Mouse (Mus musculus): ENCODE data around the gene Btbd16. TPM values are rescaled to one million over a fixed set of nuclear protein-coding genes. Genes with fewer than 3 reads are reported as not detected.

Btbd16 gene
- polyA plus RNA-seq, 1 experiment from 2014 or later, result not detected

GRCm38 (mm10) chr7:130800681-130801080 lies 26.8 kb downstream of the Btbd16 start:
- H3K9me3 ChIP-seq, result no peaks in the 10 kb centered on the region
- no peak for ATAC-seq (ENCODE audit: insufficient number of reproducible peaks, insufficient read depth, low FRiP score, low TSS enrichment, low read depth)
- no peaks in the 10 kb centered on the region for H3K36me3 ChIP-seq
- no peaks in the 10 kb centered on the region for H3K27me3 ChIP-seq
- H3K4me2 ChIP-seq, result no peak overlapping the region
- H3K4me1 ChIP-seq, result peaks cover 9% of the 10 kb centered on the region
- H3K9ac ChIP-seq, result no peak overlapping the region
- WGBS, result 39% methylated on average over 4 of the region's 4 CpGs
- H3K4me3 ChIP-seq, result no peak overlapping the region
- H3K27ac ChIP-seq, result no peak overlapping the region

DNA sequence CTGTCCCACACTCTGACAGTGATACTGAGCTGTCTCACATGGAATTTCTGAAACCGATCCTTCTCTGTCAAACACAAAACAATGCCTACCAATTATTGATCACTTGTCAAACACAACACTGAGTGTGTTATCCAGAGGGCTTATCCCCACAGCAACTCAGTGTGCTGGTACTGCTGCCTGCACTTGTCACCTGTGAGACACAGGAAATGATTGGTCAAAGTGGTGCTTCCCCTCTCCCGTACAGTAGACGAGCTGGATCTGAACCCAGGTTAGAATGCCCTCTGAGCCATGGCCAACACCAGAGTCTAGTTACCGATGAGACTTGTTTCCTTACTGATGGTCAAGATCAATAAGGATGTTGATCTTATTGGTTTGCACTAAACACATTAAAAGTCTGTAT lies 27.9 kb downstream of the Btbd16 start:
- Histone ChIP-seq H3K4me1 (peaks cover 9% of the 10 kb centered on the region), H3K4me3 (no peak overlapping the region), H3K9ac (no peak overlapping the region), H3K9me3 (no peaks in the 10 kb centered on the region), H3K27ac (no peak overlapping the region), H3K36me3 (no peaks in the 10 kb centered on the region), H3K4me2 (no peak overlapping the region), H3K27me3 (no peaks in the 10 kb centered on the region)
- 90% methylated on average over 4 of the region's 4 CpGs for WGBS
- ATAC-seq (ENCODE audit: insufficient number of reproducible peaks, insufficient read depth, low FRiP score, low TSS enrichment, low read depth), result no peak

DNA sequence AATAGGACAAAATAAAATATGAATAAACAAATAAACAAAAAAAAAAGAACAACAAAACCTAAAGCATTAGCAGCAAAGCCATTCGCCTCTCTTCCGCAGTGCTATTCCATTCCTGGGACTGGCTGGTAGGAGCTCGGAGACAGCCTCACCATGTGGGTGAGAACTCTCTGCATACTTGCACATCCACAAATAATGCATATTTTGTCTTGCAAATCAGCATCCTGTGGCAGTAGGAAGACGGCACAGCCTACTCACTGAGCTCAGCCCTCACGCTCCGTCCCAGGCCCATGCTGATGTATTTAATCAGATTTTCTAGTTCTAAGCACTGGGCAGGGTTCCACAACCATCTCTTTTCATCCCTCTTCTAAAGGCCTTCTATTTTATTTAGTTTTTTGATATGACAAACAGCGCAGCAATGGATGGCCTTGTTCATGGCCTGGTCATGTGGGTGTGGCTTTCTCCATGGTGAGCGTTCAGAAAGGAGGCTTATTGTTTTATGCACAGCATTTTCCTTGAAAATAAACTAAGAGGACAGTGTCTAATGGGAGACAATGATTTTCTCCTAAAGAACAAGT lies 29.5 kb downstream of the Btbd16 start:
- no peak overlapping the region for H3K4me2 ChIP-seq
- H3K9me3 ChIP-seq, result no peaks in the 10 kb centered on the region
- H3K4me1 ChIP-seq, result peaks cover 9% of the 10 kb centered on the region
- WGBS, result 83% methylated on average over 8 of the region's 8 CpGs
- no peaks in the 10 kb centered on the region for H3K27me3 ChIP-seq
- no peak for ATAC-seq (ENCODE audit: insufficient number of reproducible peaks, insufficient read depth, low FRiP score, low TSS enrichment, low read depth)
- H3K27ac ChIP-seq, result no peak overlapping the region
- H3K36me3 ChIP-seq, result no peaks in the 10 kb centered on the region
- no peak overlapping the region for H3K4me3 ChIP-seq
- no peak overlapping the region for H3K9ac ChIP-seq

- no peak overlapping the region for H3K27ac ChIP-seq
- 83% methylated on average over 5 of the region's 5 CpGs for WGBS
- peaks cover 9% of the 10 kb centered on the region for H3K4me1 ChIP-seq
- H3K36me3 ChIP-seq, result no peaks in the 10 kb centered on the region
- H3K27me3 ChIP-seq, result no peaks in the 10 kb centered on the region
- H3K9ac ChIP-seq, result no peak overlapping the region
- H3K9me3 ChIP-seq, result no peaks in the 10 kb centered on the region
- no peak overlapping the region for H3K4me2 ChIP-seq
- no peak overlapping the region for H3K4me3 ChIP-seq
- no peak for ATAC-seq (ENCODE audit: insufficient number of reproducible peaks, insufficient read depth, low FRiP score, low TSS enrichment, low read depth)
Measured at GRCm38 (mm10) chr7:130804991-130805390, 31.1 kb downstream of the Btbd16 start.

GRCm38 (mm10) chr7:130807749-130808148 lies 33.9 kb downstream of the Btbd16 start:
- Histone ChIP-seq H3K4me1 (no peaks in the 10 kb centered on the region), H3K4me2 (no peak overlapping the region), H3K27ac (no peak overlapping the region), H3K9ac (no peak overlapping the region), H3K27me3 (no peaks in the 10 kb centered on the region), H3K4me3 (no peak overlapping the region), H3K9me3 (no peaks in the 10 kb centered on the region), H3K36me3 (no peaks in the 10 kb centered on the region)
- WGBS, result 71% methylated on average over 8 of the region's 8 CpGs
- ATAC-seq (ENCODE audit: insufficient number of reproducible peaks, insufficient read depth, low FRiP score, low TSS enrichment, low read depth), result no peak

DNA sequence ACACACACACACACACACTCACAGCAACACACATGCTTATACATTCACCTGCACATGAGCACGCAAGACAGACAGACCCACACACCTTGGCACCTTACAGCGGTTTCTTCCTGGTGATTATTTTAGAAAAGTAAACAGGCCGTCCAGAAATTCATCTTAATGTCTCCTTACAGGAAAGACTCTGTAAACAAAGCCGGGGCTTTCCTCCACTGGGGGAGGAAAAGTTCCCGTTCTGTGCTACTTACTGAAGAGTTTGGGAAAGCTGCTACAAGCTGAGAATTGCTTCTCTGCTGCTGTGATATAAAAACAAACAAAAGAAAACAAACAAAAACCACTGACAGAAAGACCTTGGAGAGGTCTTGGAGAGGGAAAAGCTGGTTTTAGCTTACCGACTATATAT lies 34.8 kb downstream of the Btbd16 start:
- Histone ChIP-seq H3K9me3 (no peaks in the 10 kb centered on the region), H3K9ac (no peak overlapping the region), H3K4me2 (no peak overlapping the region), H3K4me3 (no peak overlapping the region), H3K4me1 (no peaks in the 10 kb centered on the region), H3K27ac (no peak overlapping the region), H3K36me3 (no peaks in the 10 kb centered on the region), H3K27me3 (no peaks in the 10 kb centered on the region)
- ATAC-seq (ENCODE audit: insufficient number of reproducible peaks, insufficient read depth, low FRiP score, low TSS enrichment, low read depth), result no peak
- WGBS, result 77% methylated on average over 6 of the region's 6 CpGs

GRCm38 (mm10) chr7:130810238-130810637 lies 36.4 kb downstream of the Btbd16 start:
- no peak overlapping the region for H3K4me3 ChIP-seq
- H3K9ac ChIP-seq, result no peak overlapping the region
- H3K36me3 ChIP-seq, result no peaks in the 10 kb centered on the region
- H3K4me2 ChIP-seq, result no peak overlapping the region
- no peak overlapping the region for H3K27ac ChIP-seq
- no peak for ATAC-seq (ENCODE audit: insufficient number of reproducible peaks, insufficient read depth, low FRiP score, low TSS enrichment, low read depth)
- WGBS, result 85% methylated on average over 4 of the region's 4 CpGs
- H3K27me3 ChIP-seq, result no peaks in the 10 kb centered on the region
- H3K4me1 ChIP-seq, result no peaks in the 10 kb centered on the region
- no peaks in the 10 kb centered on the region for H3K9me3 ChIP-seq

DNA sequence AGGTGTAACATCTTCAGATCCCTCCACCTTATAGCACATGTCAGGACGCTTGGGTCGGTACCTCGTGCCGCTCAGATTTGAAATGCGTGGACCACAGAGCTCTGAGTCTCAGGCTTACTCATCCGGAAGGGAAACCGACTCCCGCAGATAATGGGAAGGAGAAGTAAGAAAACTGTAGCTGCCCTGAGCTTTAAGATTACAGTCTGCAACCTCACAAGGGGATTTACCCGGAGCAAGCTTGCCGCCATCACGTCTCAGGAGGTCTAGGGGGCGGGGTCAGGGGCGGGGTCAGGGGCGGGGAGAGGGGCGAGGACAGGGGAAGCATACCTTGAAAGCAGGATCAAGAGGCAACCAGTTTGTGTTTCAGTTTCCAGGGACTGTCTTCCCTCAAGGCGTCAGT lies 38.5 kb downstream of the Btbd16 start:
- 44% methylated on average over 16 of the region's 16 CpGs for WGBS
- no peak overlapping the region for H3K4me2 ChIP-seq
- no peaks in the 10 kb centered on the region for H3K36me3 ChIP-seq
- H3K4me1 ChIP-seq, result no peaks in the 10 kb centered on the region
- H3K9me3 ChIP-seq, result no peaks in the 10 kb centered on the region
- H3K27ac ChIP-seq, result no peak overlapping the region
- no peak overlapping the region for H3K4me3 ChIP-seq
- no peaks in the 10 kb centered on the region for H3K27me3 ChIP-seq
- H3K9ac ChIP-seq, result no peak overlapping the region
- ATAC-seq (ENCODE audit: insufficient number of reproducible peaks, insufficient read depth, low FRiP score, low TSS enrichment, low read depth), result no peak

DNA sequence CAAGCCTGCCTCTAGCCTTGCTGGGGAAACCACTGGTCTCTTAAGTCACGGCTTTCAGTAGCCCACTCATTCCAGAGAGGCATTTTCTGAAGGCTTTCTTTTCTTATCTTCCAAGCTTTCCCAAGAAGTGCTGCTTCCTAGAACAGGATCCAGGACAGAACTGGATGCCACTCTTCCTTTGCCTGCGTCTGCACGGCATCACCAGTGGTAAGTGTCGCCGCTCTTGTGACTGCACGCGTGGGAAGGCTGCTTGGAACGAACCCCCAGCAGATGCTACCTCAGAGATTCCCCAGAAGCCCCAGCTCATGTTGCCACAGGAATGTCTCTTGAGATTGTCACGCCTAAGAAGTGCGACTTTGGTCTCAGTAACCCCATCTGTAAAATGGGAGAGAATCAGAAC lies 41.7 kb downstream of the Btbd16 start:
- 92% methylated on average over 10 of the region's 10 CpGs for WGBS
- H3K4me3 ChIP-seq, result no peak overlapping the region
- H3K27me3 ChIP-seq, result no peaks in the 10 kb centered on the region
- no peak overlapping the region for H3K9ac ChIP-seq
- no peak for ATAC-seq (ENCODE audit: insufficient number of reproducible peaks, insufficient read depth, low FRiP score, low TSS enrichment, low read depth)
- no peaks in the 10 kb centered on the region for H3K36me3 ChIP-seq
- no peaks in the 10 kb centered on the region for H3K9me3 ChIP-seq
- H3K4me2 ChIP-seq, result no peak overlapping the region
- H3K27ac ChIP-seq, result no peak overlapping the region
- no peaks in the 10 kb centered on the region for H3K4me1 ChIP-seq

- no peaks in the 10 kb centered on the region for H3K4me1 ChIP-seq
- no peak for ATAC-seq (ENCODE audit: insufficient number of reproducible peaks, insufficient read depth, low FRiP score, low TSS enrichment, low read depth)
- no peaks in the 10 kb centered on the region for H3K27me3 ChIP-seq
- H3K36me3 ChIP-seq, result no peaks in the 10 kb centered on the region
- H3K4me3 ChIP-seq, result no peak overlapping the region
- H3K4me2 ChIP-seq, result no peak overlapping the region
- WGBS, result 79% methylated on average over 7 of the region's 7 CpGs
- no peaks in the 10 kb centered on the region for H3K9me3 ChIP-seq
- no peak overlapping the region for H3K9ac ChIP-seq
- H3K27ac ChIP-seq, result no peak overlapping the region
Measured at GRCm38 (mm10) chr7:130816243-130816642, 42.4 kb downstream of the Btbd16 start.

DNA sequence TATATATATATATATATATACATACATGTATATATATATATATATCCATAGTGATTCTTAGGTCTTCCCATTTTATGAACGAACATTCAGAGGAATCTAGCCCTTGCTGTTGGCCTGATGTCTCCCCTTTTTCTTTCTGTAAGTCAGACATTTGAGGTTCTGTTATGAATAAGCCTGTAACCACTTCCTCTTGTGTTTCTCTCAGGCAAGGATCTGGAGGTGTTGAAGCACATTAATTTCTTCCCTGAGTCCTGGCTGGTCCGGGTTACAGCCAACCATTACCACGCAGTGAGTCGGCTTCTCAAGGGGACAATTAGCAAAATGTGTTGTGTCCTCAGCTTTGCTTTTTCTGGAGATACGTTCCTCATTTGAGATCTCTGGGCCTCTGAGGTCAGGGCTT lies 44.9 kb downstream of the Btbd16 start:
- WGBS, result 69% methylated on average over 5 of the region's 5 CpGs
- Histone ChIP-seq H3K9ac (no peak overlapping the region), H3K36me3 (no peaks in the 10 kb centered on the region), H3K4me2 (no peak overlapping the region), H3K9me3 (no peaks in the 10 kb centered on the region), H3K27me3 (no peaks in the 10 kb centered on the region), H3K27ac (no peak overlapping the region), H3K4me1 (no peaks in the 10 kb centered on the region), H3K4me3 (no peak overlapping the region)
- no peak for ATAC-seq (ENCODE audit: insufficient number of reproducible peaks, insufficient read depth, low FRiP score, low TSS enrichment, low read depth)

DNA sequence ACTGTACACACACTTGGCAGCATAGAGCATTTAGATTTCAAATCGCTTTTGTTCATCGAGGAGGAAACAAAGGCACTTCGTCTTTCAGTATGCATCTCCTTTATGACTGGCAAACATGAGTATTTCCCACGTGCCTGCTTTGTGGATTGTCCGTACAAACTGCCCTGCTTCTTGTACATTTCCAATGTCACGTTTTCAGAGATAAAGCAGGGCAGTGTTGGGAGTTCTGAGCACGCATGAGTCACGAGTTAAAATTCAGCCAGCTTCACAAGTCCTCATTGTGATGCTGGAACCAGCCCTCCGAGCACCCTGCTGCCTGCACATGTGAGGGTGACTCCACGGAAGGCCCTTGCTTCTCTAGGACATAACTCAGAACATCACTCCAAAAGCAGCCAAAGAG lies 45.8 kb downstream of the Btbd16 start:
- H3K4me1 ChIP-seq, result no peaks in the 10 kb centered on the region
- 75% methylated on average over 10 of the region's 10 CpGs for WGBS
- H3K36me3 ChIP-seq, result no peaks in the 10 kb centered on the region
- no peak overlapping the region for H3K9ac ChIP-seq
- no peaks in the 10 kb centered on the region for H3K27me3 ChIP-seq
- no peak overlapping the region for H3K4me3 ChIP-seq
- no peak overlapping the region for H3K27ac ChIP-seq
- no peak for ATAC-seq (ENCODE audit: insufficient number of reproducible peaks, insufficient read depth, low FRiP score, low TSS enrichment, low read depth)
- H3K4me2 ChIP-seq, result no peak overlapping the region
- no peaks in the 10 kb centered on the region for H3K9me3 ChIP-seq

GRCm38 (mm10) chr7:130823992-130824391 lies 50.1 kb downstream of the Btbd16 start:
- ATAC-seq (ENCODE audit: insufficient number of reproducible peaks, insufficient read depth, low FRiP score, low TSS enrichment, low read depth), result no peak
- Histone ChIP-seq H3K4me1 (no peaks in the 10 kb centered on the region), H3K36me3 (no peaks in the 10 kb centered on the region), H3K4me3 (no peak overlapping the region), H3K27ac (no peak overlapping the region), H3K4me2 (no peak overlapping the region), H3K9ac (no peak overlapping the region), H3K9me3 (no peaks in the 10 kb centered on the region), H3K27me3 (no peaks in the 10 kb centered on the region)
- 69% methylated on average over 9 of the region's 9 CpGs for WGBS
